Mouse (Mus musculus) olfactory bulb, adult 2 months (tissue): ENCODE results near the gene 0610040J01Rik. TPM values are rescaled to one million over a fixed set of nuclear protein-coding genes. Genes with fewer than 3 reads are reported as not detected.
A peak's percentile ranks its signal among the peaks of the same experiment; 100 is the strongest.
"Not testable (repeated sequence)": the region's sequence is repeated elsewhere in the genome, so short reads cannot be mapped to it uniquely, and the experiment has no call there.

Source experiments
- H3K27ac ChIP-seq: fragments of 200-500 bp; 2 replicates; pipeline ENCODE4 v1.5.1; 2012; ENCODE audit warnings: low read depth, low read length; ENCODE audit not compliant: insufficient read depth
- H3K4me1 ChIP-seq: fragments of 200-500 bp; 2 replicates; pipeline ENCODE4 v1.6.1; 2012; ENCODE audit warnings: low read length; ENCODE audit not compliant: control insufficient read depth, insufficient read depth
- H3K4me3 ChIP-seq: fragments of 200-500 bp; 2 replicates; pipeline ENCODE4 v1.5.1; 2012; ENCODE audit warnings: mild to moderate bottlenecking, low read depth, low read length, moderate library complexity; ENCODE audit not compliant: insufficient read depth
- CTCF ChIP-seq: fragments of 200-500 bp; IDR thresholded peaks from 2 replicates; pipeline ENCODE4 v1.5.1; 2012; ENCODE audit warnings: low read depth, mild to moderate bottlenecking, low read length, moderate library complexity; ENCODE audit not compliant: insufficient read depth
- POLR2A ChIP-seq: fragments of 200-500 bp; IDR thresholded peaks from 2 replicates; pipeline ENCODE4 v1.6.1; 2012; ENCODE audit warnings: mild to moderate bottlenecking, low read depth, low read length, moderate library complexity; ENCODE audit not compliant: insufficient read depth
- WGBS: fragments of 180-500 bp; shearing (Covaris S2); methylation state at CpG from one replicate; pipeline ENCODE4 v1.1.7; 2018; 5-methylcytosine and 5-hydroxymethylcytosine counted together
- polyA plus RNA-seq: library from polyadenylated mRNA; stranded (reverse); fragments of >200 nt; gene quantifications from 2 replicates; pipeline ENCODE4 v1.2.4, GENCODE M21; 2012; ENCODE audit warnings: low replicate concordance; ENCODE audit not compliant: missing spikeins, insufficient read depth, insufficient read length

The 0610040J01Rik gene
- polyA plus RNA-seq, 1 experiment: not detected

DNA sequence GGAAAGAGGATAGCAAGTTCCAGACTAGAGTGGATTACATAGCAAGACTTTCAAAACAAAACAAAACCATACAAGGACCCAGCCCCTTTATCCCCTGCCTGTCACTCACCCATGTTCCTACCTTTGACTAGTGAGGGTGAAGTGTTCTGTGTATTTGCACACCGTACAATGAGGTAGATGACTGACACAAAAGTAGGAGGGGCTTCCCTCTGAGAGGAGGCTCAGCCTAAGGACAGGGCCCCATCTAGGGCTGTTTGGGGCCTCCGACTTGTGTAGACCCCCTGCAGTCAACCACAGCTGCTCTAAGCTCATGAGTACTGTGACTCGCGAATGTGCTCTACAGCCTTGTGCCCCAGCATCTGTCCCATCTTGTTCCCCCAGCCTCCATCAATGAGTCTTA, 79.1 kb downstream of the 0610040J01Rik start:
- no peak overlapping the region for H3K27ac ChIP-seq
- H3K4me1 ChIP-seq: no peaks in the 10 kb centered on the region
- 84% methylated on average over 4 of the region's 4 CpGs for WGBS
- H3K4me3 ChIP-seq: no peak overlapping the region
- TF ChIP-seq POLR2A (no peak), CTCF (no peak)

DNA sequence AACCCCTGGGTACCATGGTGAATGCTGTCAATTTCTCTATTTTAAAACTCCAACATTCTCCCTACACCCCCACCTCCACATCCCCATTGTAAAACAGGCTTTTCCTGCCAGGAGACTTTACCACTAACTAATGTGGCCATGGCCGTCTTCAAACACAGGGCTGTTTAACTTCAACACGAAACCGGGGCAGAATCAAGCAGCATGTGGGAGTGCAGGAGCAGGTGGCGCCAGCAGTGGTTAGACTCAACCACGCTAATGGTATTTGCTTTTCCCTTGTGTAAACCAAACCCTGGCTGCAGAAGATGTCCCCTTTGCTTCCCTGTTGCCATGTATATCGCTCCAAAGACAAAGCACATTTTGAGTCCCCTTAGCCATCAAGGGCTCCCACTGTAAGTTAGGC, 79.7 kb downstream of the 0610040J01Rik start:
- Histone ChIP-seq H3K27ac (no peak overlapping the region), H3K4me3 (no peak overlapping the region), H3K4me1 (no peaks in the 10 kb centered on the region)
- WGBS: 89% methylated on average over 6 of the region's 6 CpGs
- TF ChIP-seq POLR2A (no peak), CTCF (no peak)

DNA sequence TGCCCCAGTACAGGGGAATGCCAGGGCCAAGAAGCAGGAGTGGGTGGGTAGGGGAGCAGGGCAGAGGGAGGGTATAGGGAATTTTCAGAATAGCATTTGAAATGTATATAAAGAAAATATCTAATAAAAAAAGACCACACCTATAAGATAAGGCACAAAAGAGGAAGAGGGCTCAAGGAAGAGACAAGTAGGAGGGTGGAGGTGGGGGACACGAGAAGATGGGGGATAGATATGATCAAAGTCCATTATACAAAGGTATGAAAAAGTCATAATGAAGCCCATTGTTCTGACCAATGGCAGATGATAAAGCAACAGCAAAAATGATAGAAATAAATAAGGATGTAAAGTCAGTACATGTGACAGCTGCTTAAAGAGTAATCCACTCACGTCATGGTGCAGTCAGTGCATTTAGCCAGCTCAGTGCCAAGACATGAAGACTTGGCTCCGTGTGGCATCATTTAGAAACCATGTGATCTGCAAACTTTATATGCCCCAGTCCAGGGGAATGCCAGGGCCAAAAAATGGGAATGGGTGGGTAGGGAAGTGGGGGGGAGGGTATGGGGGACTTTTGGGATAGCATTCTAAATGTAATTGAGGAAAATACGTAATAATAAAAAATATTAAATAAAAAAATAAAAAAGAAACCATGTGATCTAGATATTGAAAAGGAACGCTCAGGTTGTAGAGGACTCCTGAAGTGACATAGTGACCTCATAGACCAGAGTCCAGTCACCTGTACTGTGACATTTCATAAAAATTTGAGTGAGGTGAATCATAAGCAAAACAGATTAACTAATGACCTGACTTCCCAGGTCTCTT, 85.0 kb downstream of the 0610040J01Rik start:
- H3K4me1 ChIP-seq, H3K27ac ChIP-seq, H3K4me3 ChIP-seq: not testable (repeated sequence)
- WGBS: 85% methylated on average over 5 of the region's 5 CpGs

DNA sequence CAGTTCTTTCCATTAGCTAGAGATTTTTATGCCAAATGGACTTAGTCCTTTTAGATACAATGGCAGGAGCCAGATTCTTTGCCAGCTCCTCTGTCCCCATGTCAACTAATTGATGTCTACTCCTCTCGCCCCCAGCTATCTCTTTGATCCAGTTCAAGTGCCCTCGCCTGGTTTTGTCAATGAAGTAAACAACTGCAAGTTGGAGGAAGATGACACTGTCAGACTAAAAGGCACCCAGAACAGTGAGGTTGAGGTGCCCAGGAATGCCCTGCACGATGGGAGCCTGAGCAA, 85.6 kb downstream of the 0610040J01Rik start:
- 83% methylated on average over 3 of the region's 3 CpGs for WGBS
- no peaks in the 10 kb centered on the region for H3K4me1 ChIP-seq
- H3K4me3 ChIP-seq: no peak overlapping the region
- H3K27ac ChIP-seq: no peak overlapping the region
- no peak for TF ChIP-seq POLR2A
- no peak for TF ChIP-seq CTCF

DNA sequence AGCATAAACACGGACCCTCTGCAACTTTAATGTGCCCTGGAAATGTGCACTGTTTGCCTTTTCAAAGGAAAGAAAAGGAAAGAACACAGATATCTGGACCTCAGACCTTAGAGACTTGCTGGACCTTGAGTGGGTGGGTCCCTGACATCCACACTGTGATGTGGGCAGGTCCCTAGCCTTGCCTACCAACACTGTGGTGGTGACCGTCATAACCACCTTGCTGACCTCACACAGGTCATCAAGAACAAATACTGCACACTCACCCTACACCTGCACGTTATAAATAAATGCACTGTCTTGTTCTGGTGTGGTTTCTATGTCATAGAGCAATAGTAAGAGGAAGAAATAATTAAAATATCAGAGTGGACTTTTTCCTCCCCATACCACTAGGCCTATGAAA, 91.2 kb downstream of the 0610040J01Rik start:
- Histone ChIP-seq H3K27ac (no peak overlapping the region), H3K4me1 (no peaks in the 10 kb centered on the region), H3K4me3 (no peak overlapping the region)
- TF ChIP-seq POLR2A: no peak
- TF ChIP-seq CTCF: no peak
- WGBS: 96% methylated on average over 3 of the region's 3 CpGs

DNA sequence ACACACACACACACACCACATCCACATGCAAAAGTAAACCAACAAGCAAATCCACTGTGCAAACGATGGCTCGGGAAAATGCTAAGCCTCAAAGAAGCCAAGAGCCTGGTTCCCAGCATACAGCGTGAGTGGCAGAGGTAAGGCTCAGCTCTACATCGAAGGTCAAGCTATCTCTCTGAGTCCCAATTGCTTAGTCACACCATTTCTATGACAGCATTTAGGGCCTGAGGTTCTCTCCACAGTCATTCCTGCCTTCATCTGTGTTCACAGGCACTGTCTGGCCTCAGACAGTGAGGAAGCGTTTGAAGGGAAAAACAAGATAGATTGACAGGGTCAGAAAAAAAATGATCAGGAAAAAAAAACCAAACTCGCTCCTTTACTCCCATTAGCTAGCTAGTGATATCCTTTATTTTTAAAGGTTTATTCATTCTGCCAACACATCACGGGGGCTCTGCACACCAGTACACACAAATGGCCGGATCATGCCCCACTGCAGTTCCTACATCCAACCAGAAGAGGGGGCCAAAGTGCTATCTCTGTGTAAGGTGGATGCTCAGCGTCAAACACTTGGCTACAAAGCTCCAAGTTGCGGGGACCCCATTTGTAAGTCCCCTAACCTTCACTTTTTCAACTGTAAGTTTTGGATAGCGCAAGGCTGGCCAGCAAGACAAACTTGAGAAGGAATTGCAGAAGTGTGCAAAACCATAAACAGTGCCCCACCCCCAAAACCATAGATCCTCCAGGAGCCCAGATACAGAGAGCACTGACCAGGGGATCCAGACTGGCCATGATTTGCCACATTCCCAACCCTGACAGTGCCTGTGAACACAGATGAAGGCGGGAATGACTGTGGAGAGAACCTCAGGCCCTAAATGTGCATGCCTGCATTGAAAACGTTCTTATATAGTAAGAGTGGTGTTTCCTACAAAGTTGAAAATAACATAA, 94.3 kb downstream of the 0610040J01Rik start:
- WGBS: 36% methylated on average over 13 of the region's 13 CpGs
- H3K4me1 ChIP-seq: no peaks in the 10 kb centered on the region
- H3K27ac ChIP-seq: no peak overlapping the region
- no peak overlapping the region for H3K4me3 ChIP-seq
- TF ChIP-seq CTCF (peak; percentile 70), POLR2A (no peak)

DNA sequence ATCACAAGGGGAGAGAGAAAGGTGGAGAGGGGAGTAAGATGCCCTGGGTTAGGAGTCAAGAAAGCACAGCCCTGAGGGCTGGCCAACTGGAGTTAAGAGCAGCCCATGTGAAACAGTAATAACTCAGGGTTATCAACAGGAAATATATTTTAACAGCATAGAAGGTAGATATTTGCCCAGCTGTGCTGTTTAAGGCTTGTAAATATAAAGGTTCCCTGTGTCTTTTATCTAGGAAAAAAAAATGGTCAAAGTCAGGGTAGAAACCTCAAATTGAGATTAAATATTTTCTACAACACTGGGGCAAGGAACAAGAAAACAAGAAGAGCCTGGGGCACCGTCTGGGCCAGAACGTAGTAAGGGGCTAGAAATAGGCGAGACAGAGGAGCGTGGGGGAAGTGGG, 95.3 kb downstream of the 0610040J01Rik start:
- WGBS: 73% methylated on average over 4 of the region's 4 CpGs
- TF ChIP-seq CTCF (no peak), POLR2A (no peak)
- no peak overlapping the region for H3K4me3 ChIP-seq
- no peak overlapping the region for H3K27ac ChIP-seq
- H3K4me1 ChIP-seq: no peaks in the 10 kb centered on the region

DNA sequence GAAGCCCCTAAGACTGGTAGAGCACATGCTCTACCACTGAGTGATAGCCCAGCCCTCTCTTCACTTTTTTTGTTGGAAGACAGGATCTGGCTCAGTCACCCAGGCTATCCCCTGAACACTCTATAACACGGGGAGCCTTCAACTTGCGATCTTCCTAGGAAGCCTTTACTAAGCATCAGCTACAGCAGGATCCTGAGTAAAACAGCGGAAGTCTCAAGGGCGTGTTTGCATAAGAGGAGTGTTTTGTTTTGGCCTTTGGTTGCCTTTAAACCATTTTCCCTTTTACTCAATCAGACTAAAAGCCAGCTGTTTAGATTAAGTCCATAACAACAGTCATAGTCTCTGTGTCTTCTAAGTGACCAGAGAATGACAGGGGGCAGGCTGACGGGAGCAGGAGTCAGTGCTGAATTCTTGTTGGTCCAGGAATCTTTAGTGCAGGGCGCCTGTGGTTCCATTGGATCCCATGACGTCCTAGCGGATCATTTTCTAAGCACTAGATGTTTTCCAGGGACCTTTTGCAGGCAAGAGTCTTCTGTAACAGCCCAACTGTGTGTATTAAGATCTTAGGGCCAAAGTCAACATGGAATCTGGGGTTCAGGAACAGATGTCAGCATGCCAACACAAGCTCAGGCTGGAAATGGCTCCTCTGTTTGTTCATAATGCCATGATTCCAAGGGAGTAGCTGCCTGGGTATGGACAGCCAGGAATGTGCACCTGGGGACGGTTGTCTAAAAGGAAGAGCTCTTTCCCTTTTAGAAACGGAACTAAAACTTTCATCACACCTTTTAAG, 98.2 kb downstream of the 0610040J01Rik start:
- 89% methylated on average over 10 of the region's 10 CpGs for WGBS
- no peaks in the 10 kb centered on the region for H3K4me1 ChIP-seq
- TF ChIP-seq CTCF (no peak), POLR2A (no peak)

More for the DNA sequence above, 98.2 kb downstream of the 0610040J01Rik start:
- no peak overlapping the region for H3K4me3 ChIP-seq
- no peak overlapping the region for H3K27ac ChIP-seq
